Mouse (Mus musculus) adrenal gland (tissue): ENCODE measurements around the gene Sipa1.

ENCODE experiments used
- intact Hi-C: fragments of 180-260 bp; cut with DNase I; formaldehyde crosslinking; loops from one replicate; pipeline ENCODE4 v1.15.1; 2025
- microRNA-seq, 2 experiments: library from miRNA; unstranded; fragments of <30 nt; microRNA quantifications; one replicate each; pipeline ENCODE4; 2019

Gene Sipa1

GRCm38 (mm10) chr19:5608707-5609106 is 54.8 kb downstream of the Sipa1 start:
- intact Hi-C loops, result no loop called here

GRCm38 (mm10) chr19:5607705-5608410 is 55.6 kb downstream of the Sipa1 start:
- intact Hi-C loops, result no loop called here

GRCm38 (mm10) chr19:5606196-5606595 is 57.3 kb downstream of the Sipa1 start:
- intact Hi-C loops, result no loop called here

GRCm38 (mm10) chr19:5605126-5605525 is 58.4 kb downstream of the Sipa1 start:
- intact Hi-C loops, result no loop called here

GRCm38 (mm10) chr19:5603664-5604063 is 59.8 kb downstream of the Sipa1 start:
- intact Hi-C loops, result no loop called here

- intact Hi-C loops, result no loop called here
These were observed 61.6 kb downstream of the Sipa1 start, which contains the start of gene Rnaseh2c for GRCm38 (mm10) chr19:5601752-5602541. Rnaseh2c (plus strand) TSS chr19:5601873.

Small RNA genes lying within 50 kb of the gene (microRNA-seq; reads per million reads assigned to microRNA genes)
- 0.12 to 0.34 reads per million in 2 experiments for gene Mir6987
